Mouse (Mus musculus) CH12.LX (cell line): ENCODE data around the gene Vps35l. TPM values are rescaled to one million over a fixed set of nuclear protein-coding genes. Genes with fewer than 3 reads are reported as not detected.

Source experiments
- DNase-seq: peaks from one replicate; pipeline ENCODE4 v3.0.0-alpha.2; 2013; ENCODE audit errors: extremely low read depth
- H3K27ac ChIP-seq: 2 replicates; pipeline ENCODE4 v1.5.1; 2012; ENCODE audit warnings: low read depth, mild to moderate bottlenecking, control low read depth, moderate library complexity; ENCODE audit not compliant: insufficient read depth
- H3K27me3 ChIP-seq: replicated peaks from 2 replicates; pipeline ENCODE3; 2012; ENCODE audit warnings: inconsistent platforms
- H3K36me3 ChIP-seq, 2 experiments: replicated peaks in 1 of 2; 2 replicates each; pipeline versions ENCODE3 to v1.6.1; 2012; ENCODE audit warnings: inconsistent platforms in 1 of 2, low read length in 1 of 2, mild to moderate bottlenecking in 1 of 2, mixed read lengths in 1 of 2, moderate library complexity in 1 of 2; ENCODE audit not compliant: control insufficient read depth in 1 of 2, insufficient read depth in 1 of 2
- H3K4me1 ChIP-seq, 2 experiments: 2 replicates each; pipeline ENCODE4 v1.6.1; 2012; ENCODE audit warnings: inconsistent platforms in 1 of 2, moderate library complexity in 1 of 2; ENCODE audit not compliant: insufficient read depth in 2 of 2, control insufficient read depth in 1 of 2
- H3K4me2 ChIP-seq: 2 replicates; pipeline ENCODE4 v1.6.1; 2012; ENCODE audit warnings: low read depth, mild to moderate bottlenecking, control low read depth; ENCODE audit not compliant: poor library complexity, insufficient read depth, severe bottlenecking
- H3K4me3 ChIP-seq, 3 experiments: fragments of 150-350 bp in 1 of 3; sonication (generic) in 1 of 3; replicated peaks in 1 of 3; 2 replicates each; pipeline versions ENCODE3 to v1.5.1; 2011 to 2012; ENCODE audit warnings: low read depth in 2 of 3, low read length in 2 of 3, mild to moderate bottlenecking in 2 of 3, moderate library complexity in 2 of 3, control low read depth in 1 of 3, improper control_type of control experiment in 1 of 3, inconsistent platforms in 1 of 3, mixed read lengths in 1 of 3; ENCODE audit not compliant: poor library complexity in 1 of 3
- H3K79me2 ChIP-seq: replicated peaks from 2 replicates; pipeline ENCODE4 v1.6.1; 2012; ENCODE audit warnings: mild to moderate bottlenecking, moderate library complexity; ENCODE audit not compliant: control insufficient read depth, poor library complexity, insufficient read depth, severe bottlenecking; ENCODE audit errors: extremely low read depth
- H3K9ac ChIP-seq: 2 replicates; pipeline ENCODE4 v1.6.1; 2012; ENCODE audit warnings: low read depth, mild to moderate bottlenecking, control low read depth, moderate library complexity; ENCODE audit not compliant: insufficient read depth
- H3K9me3 ChIP-seq: replicated peaks from 2 replicates; pipeline ENCODE3; 2012; ENCODE audit warnings: low read length, inconsistent platforms, mixed read lengths
- BHLHE40 ChIP-seq: IDR thresholded peaks from 2 replicates; pipeline ENCODE4 v1.6.1; 2011; ENCODE audit warnings: mild to moderate bottlenecking, low read depth, low read length, improper control_type of control experiment
- CHD1 ChIP-seq: IDR thresholded peaks from 2 replicates; pipeline ENCODE4 v1.6.1; 2012; ENCODE audit warnings: low read depth, low read length, improper control_type of control experiment, inconsistent platforms
- CTCF ChIP-seq, 2 experiments: IDR thresholded peaks in 1 of 2; conservative IDR thresholded peaks in 1 of 2; 2 replicates each; pipeline ENCODE4 v1.5.1; 2011 to 2012; ENCODE audit warnings: low read depth in 2 of 2, low read length in 2 of 2, improper control_type of control experiment in 1 of 2, inconsistent platforms in 1 of 2, mild to moderate bottlenecking in 1 of 2, moderate library complexity in 1 of 2
- E2F4 ChIP-seq: IDR thresholded peaks from 2 replicates; pipeline ENCODE4 v1.6.1; 2011; ENCODE audit warnings: low read depth, low read length, improper control_type of control experiment; ENCODE audit not compliant: insufficient replicate concordance
- ELF1 ChIP-seq: IDR thresholded peaks from 2 replicates; pipeline ENCODE4 v1.6.1; 2014; ENCODE audit warnings: low read depth, mild to moderate bottlenecking, inconsistent platforms, low read length, improper control_type of control experiment
- EP300 ChIP-seq: IDR thresholded peaks from 2 replicates; pipeline ENCODE4 v1.6.1; 2011; ENCODE audit warnings: low read length, improper control_type of control experiment
- ETS1 ChIP-seq: conservative IDR thresholded peaks from 2 replicates; pipeline ENCODE4 v1.6.1; 2012; ENCODE audit warnings: low read depth, mild to moderate bottlenecking, inconsistent platforms, low read length, improper control_type of control experiment, moderate library complexity
- HCFC1 ChIP-seq: IDR thresholded peaks from 2 replicates; pipeline ENCODE4 v1.6.1; 2012; ENCODE audit warnings: low read depth, mild to moderate bottlenecking, inconsistent platforms, low read length, improper control_type of control experiment
- IRF4 ChIP-seq: IDR thresholded peaks from 2 replicates; pipeline ENCODE4 v1.6.1; 2014; ENCODE audit warnings: low read depth, mild to moderate bottlenecking, inconsistent platforms, low read length, improper control_type of control experiment
- JUND ChIP-seq: conservative IDR thresholded peaks from 2 replicates; pipeline ENCODE4 v1.6.1; 2011; ENCODE audit warnings: low read depth, low read length, improper control_type of control experiment
- KAT2A ChIP-seq: IDR thresholded peaks from 2 replicates; pipeline ENCODE4 v1.6.1; 2012; ENCODE audit warnings: low read length, improper control_type of control experiment, inconsistent platforms; ENCODE audit not compliant: insufficient replicate concordance
- MAFK ChIP-seq: IDR thresholded peaks from 2 replicates; pipeline ENCODE4 v1.6.1; 2011; ENCODE audit warnings: low read length, improper control_type of control experiment; ENCODE audit not compliant: insufficient replicate concordance
- MAX ChIP-seq: IDR thresholded peaks from 2 replicates; pipeline ENCODE4 v1.6.1; 2011; ENCODE audit warnings: low read length, improper control_type of control experiment
- MAZ ChIP-seq: IDR thresholded peaks from 2 replicates; pipeline ENCODE4 v1.6.1; 2012; ENCODE audit warnings: low read depth, mild to moderate bottlenecking, inconsistent platforms, low read length, improper control_type of control experiment, moderate library complexity
- MEF2A ChIP-seq: IDR thresholded peaks from 2 replicates; pipeline ENCODE4 v1.6.1; 2014; ENCODE audit warnings: low read depth, mild to moderate bottlenecking, inconsistent platforms, low read length, improper control_type of control experiment, borderline replicate concordance
- MYC ChIP-seq: IDR thresholded peaks from 2 replicates; pipeline ENCODE4 v1.6.1; 2011; ENCODE audit warnings: low read depth, mild to moderate bottlenecking, improper control_type of control experiment, low read length
- NRF1 ChIP-seq: IDR thresholded peaks from 2 replicates; pipeline ENCODE4 v1.6.1; 2014; ENCODE audit warnings: low read depth, mild to moderate bottlenecking, inconsistent platforms, low read length, improper control_type of control experiment, moderate library complexity
- PAX5 ChIP-seq: IDR thresholded peaks from 2 replicates; pipeline ENCODE4 v1.6.1; 2012; ENCODE audit warnings: low read length, inconsistent platforms, mixed read lengths
- POLR2A ChIP-seq: IDR thresholded peaks from 2 replicates; pipeline ENCODE4 v1.6.1; 2011; ENCODE audit warnings: low read depth, mild to moderate bottlenecking, improper control_type of control experiment, low read length
- RCOR1 ChIP-seq: conservative IDR thresholded peaks from 2 replicates; pipeline ENCODE4 v1.6.1; 2012; ENCODE audit warnings: low read depth, mild to moderate bottlenecking, inconsistent platforms, low read length, improper control_type of control experiment
- SIN3A ChIP-seq: IDR thresholded peaks from 2 replicates; pipeline ENCODE4 v1.6.1; 2012; ENCODE audit warnings: low read length, improper control_type of control experiment, inconsistent platforms
- SMC3 ChIP-seq: IDR thresholded peaks from 2 replicates; pipeline ENCODE4 v1.6.1; 2011; ENCODE audit warnings: low read depth, low read length, improper control_type of control experiment
- TBP ChIP-seq: conservative IDR thresholded peaks from 2 replicates; pipeline ENCODE4 v1.6.1; 2011; ENCODE audit warnings: low read depth, low read length, improper control_type of control experiment
- TCF12 ChIP-seq: IDR thresholded peaks from 2 replicates; pipeline ENCODE4 v1.6.1; 2014; ENCODE audit warnings: low read depth, mild to moderate bottlenecking, inconsistent platforms, low read length, improper control_type of control experiment
- UBTF ChIP-seq: IDR thresholded peaks from 2 replicates; pipeline ENCODE4 v1.6.1; 2012; ENCODE audit warnings: low read depth, mild to moderate bottlenecking, inconsistent platforms, low read length, improper control_type of control experiment, moderate library complexity
- USF1 ChIP-seq: IDR thresholded peaks from 2 replicates; pipeline ENCODE4 v1.6.1; 2014; ENCODE audit warnings: low read depth, mild to moderate bottlenecking, inconsistent platforms, low read length, improper control_type of control experiment
- USF2 ChIP-seq: conservative IDR thresholded peaks from 2 replicates; pipeline ENCODE4 v1.6.1; 2011; ENCODE audit warnings: low read depth, low read length, improper control_type of control experiment
- ZC3H11A ChIP-seq: IDR thresholded peaks from 2 replicates; pipeline ENCODE4 v1.6.1; 2012; ENCODE audit warnings: low read depth, mild to moderate bottlenecking, inconsistent platforms, low read length, improper control_type of control experiment
- ZMIZ1 ChIP-seq: IDR thresholded peaks from 2 replicates; pipeline ENCODE4 v1.6.1; 2012; ENCODE audit warnings: low read depth, mild to moderate bottlenecking, inconsistent platforms, low read length, improper control_type of control experiment
- ZNF384 ChIP-seq: IDR thresholded peaks from 2 replicates; pipeline ENCODE4 v1.6.1; 2012; ENCODE audit warnings: low read depth, low read length, improper control_type of control experiment, inconsistent platforms
- dilution Hi-C: fragments of 300-500 bp; cut with MboI; formaldehyde crosslinking; loops from 2 replicates; pipeline ENCODE4 v1.14.3; 2020; ENCODE audit warnings: low sequenced_read_pairs; ENCODE audit not compliant: extremely low pct_unique_long_range_greater_than_20kb, extremely low pct_ligation_motif_present
- in situ Hi-C: fragments of 300-500 bp; cut with MboI; formaldehyde crosslinking; loops from 3 replicates; pipeline ENCODE4 v1.14.3; 2019; ENCODE audit warnings: low sequenced_read_pairs, low pct_ligation_motif_present, low pct_unique_long_range_greater_than_20kb, mixed read lengths
- polyA plus RNA-seq: library from polyadenylated mRNA; unstranded; fragments of >175 nt; gene quantifications from 2 replicates; pipeline ENCODE4 v1.2.1, GENCODE M21; 2012; ENCODE audit warnings: low read depth; ENCODE audit not compliant: insufficient read length
- total RNA-seq, 2 experiments: library from RNA; depleted of rRNA; stranded (reverse); fragments of 300-350 nt in 1 of 2; fragments of >200 nt in 1 of 2; gene quantifications; 2 replicates each; pipeline ENCODE4 v1.2.3; 2012 to 2014

Gene Vps35l
- total and polyA plus RNA-seq, 3 experiments: 43.9 to 57.7 (median 54.7) TPM

GRCm38 (mm10) chr7:118798105-118798570 is 58.1 kb downstream of the Vps35l start:
- peak overlapping the region in 1 of 3 experiments; percentile 34 for H3K4me3 ChIP-seq
- no peak overlapping the region; the same call in 1 of the 2 replicates for H3K9ac ChIP-seq
- peak overlapping the region; percentile 79 for H3K27ac ChIP-seq
- peak overlapping the region; percentile 84 for H3K4me2 ChIP-seq
- in situ Hi-C loops (no loop called here), dilution Hi-C loops (no loop called here)
- H3K4me1 ChIP-seq: peaks cover 3 to 45% of the 10 kb centered on the region in 2 experiments; a peak in 3 of 4 replicates
- peak; percentile 67 for DNase-seq
- TF ChIP-seq ZC3H11A (no peak), USF2 (no peak), TCF12 (0 out of 2 replicates have a peak, but pooled peaks have one; percentile 10), UBTF (no peak), SIN3A (no peak), MAFK (no peak), TBP (no peak), SMC3 (no peak), E2F4 (no peak), PAX5 (no peak), MAX (no peak), MEF2A (peak; percentile 52; the same call in 1 of the 2 replicates), RCOR1 (no peak), ZNF384 (peak; percentile 14; the same call in 1 of the 2 replicates), POLR2A (peak; percentile 38; the same call in 1 of the 2 replicates), IRF4 (peak; percentile 30; the same call in 1 of the 2 replicates), CHD1 (no peak), CTCF (conservative IDR thresholded peaks at IDR 0.05 in 1 of 2, IDR thresholded peaks at IDR 0.05 in 1 of 2; ENCODE audit: low read depth in 2 of 2, low read length in 2 of 2) (no peak), USF1 (no peak), HCFC1 (no peak), ZMIZ1 (no peak), MAZ (no peak), BHLHE40 (peak; percentile 16; the same call in 1 of the 2 replicates), ETS1 (peak; percentile 48; the same call in 1 of the 2 replicates), NRF1 (no peak), KAT2A (no peak), MYC (peak; percentile 65; the same call in 1 of the 2 replicates), ELF1 (peak; percentile 63), EP300 (peak; percentile 35), JUND (no peak; the same call in 1 of the 2 replicates)
- no peaks in the 10 kb centered on the region for H3K27me3 ChIP-seq
- H3K79me2 ChIP-seq: no peaks in the 10 kb centered on the region
- no peaks in the 10 kb centered on the region for H3K9me3 ChIP-seq
- peaks cover 25 to 62% of the 10 kb centered on the region in 2 experiments for H3K36me3 ChIP-seq
